Mouse (Mus musculus) kidney, postnatal 14 days (tissue): ENCODE measurements around the gene Il17ra.

ENCODE experiments used
- DNase-seq: peaks from one replicate; pipeline ENCODE4 v3.0.0; 2022; ENCODE audit warnings: mixed read lengths

Il17ra gene

GRCm38 (mm10) chr6:120463086-120463871 lies at the start of gene Il17ra:
Il17ra (plus strand) TSS chr6:120463247.
- peak; percentile 90 for DNase-seq

- no peak for DNase-seq
These were observed 24.9 kb upstream of the Il17ra start for GRCm38 (mm10) chr6:120438161-120438560.

- peak; percentile 61 for DNase-seq
These were observed 20.8 kb upstream of the Il17ra start for GRCm38 (mm10) chr6:120442171-120442749.

GRCm38 (mm10) chr6:120443363-120444355 lies 19.4 kb upstream of the Il17ra start:
- DNase-seq: peak; percentile 56

- DNase-seq: no peak
These were observed 12.8 kb upstream of the Il17ra start for GRCm38 (mm10) chr6:120450208-120450607.

- DNase-seq: no peak
These were observed 10.5 kb upstream of the Il17ra start for GRCm38 (mm10) chr6:120452384-120453102.

- DNase-seq: no peak
These were observed 10.0 kb upstream of the Il17ra start for GRCm38 (mm10) chr6:120453103-120453445.

- DNase-seq: no peak
These were observed 9.5 kb upstream of the Il17ra start for GRCm38 (mm10) chr6:120453556-120453955.

- peak; percentile 71 for DNase-seq
These were observed 8.4 kb upstream of the Il17ra start for GRCm38 (mm10) chr6:120454627-120455077.

- DNase-seq: no peak
These were observed 6.0 kb upstream of the Il17ra start for GRCm38 (mm10) chr6:120457074-120457473.

- no peak for DNase-seq
These were observed 5.3 kb upstream of the Il17ra start for GRCm38 (mm10) chr6:120457751-120458150.

- no peak for DNase-seq
These were observed 1.8 kb upstream of the Il17ra start for GRCm38 (mm10) chr6:120461217-120461616.

GRCm38 (mm10) chr6:120462251-120462650 lies 796 bp upstream of the Il17ra start:
- no peak for DNase-seq

- DNase-seq: peak; percentile 27
These were observed 837 bp downstream of the Il17ra start for GRCm38 (mm10) chr6:120463884-120464283.

GRCm38 (mm10) chr6:120464406-120464939 lies 1.4 kb downstream of the Il17ra start:
- no peak for DNase-seq

GRCm38 (mm10) chr6:120465393-120465792 lies 2.3 kb downstream of the Il17ra start:
- no peak for DNase-seq

- peak; percentile 49 for DNase-seq
These were observed 3.7 kb downstream of the Il17ra start for GRCm38 (mm10) chr6:120466609-120467329.

GRCm38 (mm10) chr6:120468259-120468658 lies 5.2 kb downstream of the Il17ra start:
- DNase-seq: no peak

- no peak for DNase-seq
These were observed 6.2 kb downstream of the Il17ra start for GRCm38 (mm10) chr6:120469268-120469667.

- no peak for DNase-seq
These were observed 6.7 kb downstream of the Il17ra start for GRCm38 (mm10) chr6:120469770-120470169.

GRCm38 (mm10) chr6:120470666-120471065 lies 7.6 kb downstream of the Il17ra start:
- no peak for DNase-seq
